Mouse (Mus musculus): ENCODE results near the gene Dnah8. TPM values are rescaled to one million over a fixed set of nuclear protein-coding genes. Genes with fewer than 3 reads are reported as not detected.
"Not testable (repeated sequence)": the region's sequence is repeated elsewhere in the genome, so short reads cannot be mapped to it uniquely, and the experiment has no call there.

Gene Dnah8
- polyA plus RNA-seq, 1 experiment: 1.2 TPM

DNA sequence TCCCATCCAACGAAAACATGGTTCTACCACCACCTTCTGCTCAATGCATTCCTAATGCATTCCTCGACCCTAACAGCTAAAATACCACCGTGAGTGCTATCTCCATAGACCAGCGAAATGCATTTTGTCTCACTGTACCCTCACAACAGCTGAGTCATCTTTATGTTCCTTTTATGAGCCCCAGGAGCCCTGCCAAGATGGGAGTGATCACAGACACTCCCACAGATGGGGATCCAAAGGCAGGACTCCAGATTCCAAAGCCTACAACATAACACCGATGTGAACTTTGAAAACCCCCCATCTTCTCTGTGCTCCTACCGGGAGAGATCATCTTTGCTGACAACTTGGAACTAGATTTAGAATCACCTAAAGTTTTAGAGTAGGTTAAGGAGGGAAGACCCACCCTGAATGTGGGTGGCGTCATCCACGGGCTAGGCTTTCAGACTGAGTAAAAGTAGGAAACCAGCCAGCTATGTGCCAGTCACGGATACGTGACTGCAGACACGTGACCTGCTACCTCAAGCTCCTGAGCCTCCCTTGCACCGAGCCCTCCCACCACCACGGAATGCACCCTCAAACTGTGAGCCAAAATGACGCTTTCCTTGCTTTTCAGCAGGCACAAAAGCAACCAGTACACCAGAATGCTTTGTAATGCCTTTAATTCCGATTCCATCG, 14.7 kb upstream of the Dnah8 start:
- DNase-seq (ENCODE audit: low read depth): peak; percentile 27

DNA sequence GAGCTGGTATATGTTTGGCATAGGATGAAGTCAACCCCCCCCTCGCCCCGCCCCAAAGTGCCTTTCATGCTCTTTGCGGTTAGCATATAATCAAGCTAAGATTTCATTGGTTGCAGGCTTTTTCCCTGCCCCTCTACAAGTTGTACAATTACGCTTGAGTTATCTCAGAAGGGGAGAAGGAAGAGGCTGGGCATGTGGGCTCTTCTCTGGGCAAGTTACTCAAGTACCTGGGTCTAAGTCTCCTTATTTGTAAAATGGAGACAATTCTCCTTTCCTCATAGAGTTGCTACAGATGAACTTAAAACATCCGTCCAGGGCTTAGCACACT, 14.2 kb upstream of the Dnah8 start:
- no peak for DNase-seq (ENCODE audit: low read depth)

DNA sequence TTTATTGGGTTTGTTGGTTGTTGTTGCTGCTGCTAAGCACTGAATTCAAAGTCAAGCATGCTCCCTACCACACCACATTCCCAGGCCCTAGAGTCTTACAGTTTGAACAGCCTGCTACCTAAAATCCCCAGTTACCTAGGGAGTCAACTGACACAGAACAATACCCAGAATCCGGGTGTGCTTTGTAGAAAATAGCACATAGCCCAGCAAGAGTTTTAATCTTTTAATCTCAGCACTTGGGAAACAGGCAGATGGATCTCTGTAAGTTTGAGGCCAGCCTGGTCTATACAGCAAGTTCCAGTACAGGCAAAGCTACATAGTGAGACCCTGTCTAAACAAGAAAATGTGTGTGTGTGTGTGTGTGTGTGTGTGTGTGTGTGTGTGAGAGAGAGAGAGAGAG, 13.4 kb upstream of the Dnah8 start:
- DNase-seq (ENCODE audit: low read depth): no peak

DNA sequence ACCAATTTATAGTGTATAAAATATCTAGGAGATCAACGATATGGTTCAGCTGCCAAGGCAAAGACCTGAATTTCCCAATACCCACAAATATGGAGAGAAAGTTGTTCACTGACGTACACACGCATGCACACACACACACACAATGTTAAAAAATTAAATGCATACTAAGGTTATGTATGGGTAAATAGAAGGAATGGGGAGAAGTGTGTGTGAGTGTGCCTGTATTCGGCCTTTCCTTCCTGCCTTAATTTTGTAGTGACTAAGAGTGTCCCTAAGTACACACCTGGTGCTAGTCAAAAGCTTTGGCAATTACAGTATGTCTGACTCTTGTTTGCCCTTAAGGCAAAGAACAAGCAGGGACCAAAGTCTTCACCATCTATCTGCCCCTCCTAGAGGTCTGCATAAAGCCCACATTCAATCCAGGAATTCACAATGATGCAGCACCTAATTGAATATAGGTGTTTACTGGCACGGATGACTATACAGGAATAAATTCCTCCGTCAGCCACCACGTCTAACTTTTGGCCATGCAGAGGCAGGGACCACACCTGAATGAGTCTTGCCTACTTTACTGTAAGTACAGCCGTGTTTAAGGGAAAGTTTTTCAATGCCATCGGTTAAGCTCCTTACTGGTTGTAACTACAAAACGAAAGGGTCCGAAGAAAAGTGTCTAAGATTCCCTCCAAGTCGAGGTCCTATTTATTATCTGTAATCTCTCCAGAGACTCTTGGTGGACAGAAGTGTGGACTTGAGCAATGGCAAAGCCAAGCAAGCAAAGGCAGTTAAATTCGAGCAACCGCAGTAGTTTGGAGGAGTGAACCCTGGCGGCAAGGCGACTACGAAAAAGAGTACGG, 12.7 kb upstream of the Dnah8 start:
- peak; percentile 9 for DNase-seq (ENCODE audit: low read depth)

DNA sequence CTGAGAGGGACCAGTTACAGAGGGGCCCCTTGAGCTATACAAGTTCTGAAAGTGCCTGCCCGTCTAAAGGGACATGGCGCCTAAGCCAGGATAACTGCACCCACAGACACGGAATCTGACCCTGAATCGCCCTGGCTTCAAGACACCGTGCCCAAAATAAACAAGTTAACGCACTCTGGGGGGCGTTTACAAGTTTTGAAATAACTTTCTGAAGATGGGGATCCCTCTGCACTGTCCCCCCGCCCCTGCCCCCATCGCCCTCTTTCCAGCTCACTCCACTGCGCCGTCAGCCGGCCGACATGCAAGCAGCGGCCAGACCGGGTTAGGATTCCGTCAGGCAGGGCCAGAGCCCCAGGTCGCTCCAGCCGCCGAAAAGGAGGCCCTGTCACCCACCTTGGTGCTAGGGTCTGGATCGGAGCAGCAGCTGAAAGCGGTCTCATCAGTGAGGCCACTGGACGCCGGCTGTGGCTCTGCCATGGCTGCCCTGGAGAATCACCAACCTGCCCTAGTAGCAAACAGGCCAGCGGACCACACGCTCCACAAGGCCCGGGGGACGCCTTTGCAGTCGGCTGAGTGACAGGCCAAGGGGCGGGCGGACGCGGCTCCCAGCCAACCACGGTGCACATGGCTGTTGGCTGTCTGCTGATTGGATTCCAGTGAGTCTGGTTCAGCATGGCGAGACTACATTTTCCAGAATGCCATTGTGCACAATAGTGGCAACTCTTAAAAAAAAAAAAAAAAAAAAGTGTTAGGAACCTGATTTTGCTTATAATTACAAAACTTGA, 11.9 kb upstream of the Dnah8 start:
- peak; percentile 59 for DNase-seq (ENCODE audit: low read depth)

DNA sequence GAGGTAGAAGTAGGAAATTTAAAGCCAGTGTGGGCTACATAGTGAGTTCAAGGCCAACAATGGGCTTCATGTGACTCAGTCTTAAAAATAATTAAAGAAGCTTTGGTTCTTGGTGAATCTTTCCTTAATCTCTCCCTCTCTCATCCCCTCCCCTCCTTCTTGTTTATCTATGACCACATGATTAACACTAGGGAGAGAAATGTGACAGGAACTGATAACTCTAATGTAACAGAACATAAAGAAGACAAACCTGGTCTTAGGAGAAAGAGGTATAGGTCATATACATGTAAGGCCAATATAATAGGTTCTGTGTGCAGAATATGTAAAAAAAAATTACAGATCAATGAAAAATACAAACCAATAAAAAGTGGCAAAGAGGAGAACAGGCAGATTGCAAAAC, 10.8 kb upstream of the Dnah8 start:
- no peak for DNase-seq (ENCODE audit: low read depth)

DNA sequence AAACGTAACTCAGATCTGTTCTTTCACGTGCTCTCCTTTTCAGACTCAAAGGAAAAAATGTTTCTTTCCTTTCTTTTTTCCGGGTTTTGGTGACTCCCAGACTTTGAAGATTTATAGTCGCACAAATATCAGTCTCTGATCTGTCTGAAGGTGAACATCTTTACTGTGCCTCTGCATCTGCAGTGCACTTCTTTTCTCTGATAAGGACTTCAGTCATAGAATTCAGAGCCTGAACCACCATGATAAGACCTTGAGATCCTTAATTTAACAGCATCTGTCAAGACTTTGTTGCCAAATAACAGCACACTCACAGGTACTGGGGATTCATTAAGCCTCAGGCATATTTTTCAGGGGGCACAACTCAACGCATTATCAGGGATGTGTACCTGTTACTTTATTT, 8.0 kb upstream of the Dnah8 start:
- DNase-seq (ENCODE audit: low read depth): no peak

DNA sequence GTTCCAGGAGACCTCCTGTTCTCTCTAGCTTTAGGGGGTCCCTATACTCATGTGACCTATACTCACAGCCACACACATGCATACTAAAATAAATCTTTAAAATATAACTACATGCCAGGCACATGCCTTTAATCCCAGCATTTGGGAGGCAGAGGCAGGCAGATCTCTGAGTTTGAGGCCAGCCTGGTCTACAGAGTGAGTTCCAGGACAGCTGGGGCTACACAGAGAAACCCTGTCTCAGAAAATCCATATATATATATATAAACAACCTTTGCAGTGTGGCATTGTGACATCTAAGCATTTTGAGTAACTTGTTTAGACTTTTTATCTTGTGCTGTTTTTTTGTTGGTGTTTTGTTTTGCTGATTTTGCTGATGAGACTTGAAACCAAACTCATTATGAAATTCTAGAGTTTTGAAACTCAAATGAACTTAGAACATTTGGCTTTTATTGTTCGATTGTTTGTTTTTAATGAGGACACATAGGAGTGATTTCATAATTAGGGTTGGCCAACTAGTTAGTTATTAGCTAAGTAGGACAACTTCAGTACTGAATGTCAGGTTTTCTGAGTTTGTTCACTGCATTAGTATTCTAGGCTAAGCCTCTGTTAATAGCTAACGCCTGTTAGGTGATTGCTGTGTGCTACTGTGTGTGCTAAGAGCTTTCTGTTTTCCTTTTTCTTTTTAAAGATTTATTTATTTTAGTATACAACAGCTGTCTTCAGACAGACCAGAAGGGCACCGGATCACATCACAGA, 5.8 kb upstream of the Dnah8 start:
- DNase-seq (ENCODE audit: low read depth): peak; percentile 23

DNA sequence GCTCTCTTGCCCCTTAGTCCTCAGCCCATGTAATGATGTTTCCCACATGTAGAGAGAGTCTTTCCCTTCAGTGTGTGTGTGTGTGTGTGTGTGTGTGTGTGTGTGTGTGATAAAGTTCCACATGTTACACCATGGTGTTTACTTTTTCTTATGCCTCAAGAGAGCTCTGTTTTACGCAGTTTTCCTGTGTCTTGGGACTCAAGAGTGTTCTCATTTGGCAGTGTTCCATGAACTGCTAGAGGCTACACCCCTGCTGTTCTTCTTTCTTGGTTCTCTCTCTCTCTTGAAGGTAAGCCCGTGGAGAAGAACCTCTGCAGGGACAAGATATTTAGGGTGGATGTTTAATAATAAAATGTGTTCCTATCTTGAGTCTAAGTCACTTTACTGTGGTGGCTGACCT, 5.0 kb upstream of the Dnah8 start:
- no peak for DNase-seq (ENCODE audit: low read depth)

DNA sequence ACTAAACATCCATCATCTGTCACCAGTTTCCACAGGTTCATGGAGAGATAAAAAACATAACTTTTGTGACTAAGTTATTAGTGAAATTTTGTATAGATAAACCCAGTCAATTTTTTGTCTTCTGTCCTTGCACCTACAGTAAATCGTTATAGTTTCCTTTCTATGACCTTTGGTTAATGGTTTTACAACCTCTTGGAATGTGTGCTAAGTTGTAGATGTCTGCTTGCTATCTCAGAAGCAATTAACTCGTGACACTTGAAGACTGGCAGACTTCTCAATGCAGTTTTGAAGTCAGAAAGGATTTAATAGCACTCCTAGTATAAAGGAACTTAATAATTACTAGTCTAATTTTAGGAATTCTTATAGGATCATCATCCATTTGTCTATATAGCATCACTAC, 3.6 kb upstream of the Dnah8 start:
- DNase-seq (ENCODE audit: low read depth): no peak

DNA sequence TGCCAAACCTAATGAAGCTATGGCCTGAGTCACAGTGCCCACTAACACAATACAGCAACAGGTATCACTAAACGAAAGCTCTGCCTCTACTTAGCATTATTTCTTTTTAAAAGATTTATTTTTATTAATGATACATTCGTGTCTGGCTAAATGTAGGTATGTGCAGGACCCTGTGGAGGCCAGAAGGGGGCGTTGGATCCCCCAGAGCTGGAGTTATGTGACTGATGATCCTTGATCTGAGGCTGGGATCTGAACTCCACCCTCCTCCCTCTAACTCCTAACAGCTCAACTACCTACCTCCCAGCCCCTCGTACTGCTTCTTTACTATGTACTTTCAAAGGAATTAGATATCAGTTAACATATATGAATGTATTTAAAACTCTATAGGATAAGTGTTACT, 2.7 kb upstream of the Dnah8 start:
- DNase-seq (ENCODE audit: low read depth): no peak

DNA sequence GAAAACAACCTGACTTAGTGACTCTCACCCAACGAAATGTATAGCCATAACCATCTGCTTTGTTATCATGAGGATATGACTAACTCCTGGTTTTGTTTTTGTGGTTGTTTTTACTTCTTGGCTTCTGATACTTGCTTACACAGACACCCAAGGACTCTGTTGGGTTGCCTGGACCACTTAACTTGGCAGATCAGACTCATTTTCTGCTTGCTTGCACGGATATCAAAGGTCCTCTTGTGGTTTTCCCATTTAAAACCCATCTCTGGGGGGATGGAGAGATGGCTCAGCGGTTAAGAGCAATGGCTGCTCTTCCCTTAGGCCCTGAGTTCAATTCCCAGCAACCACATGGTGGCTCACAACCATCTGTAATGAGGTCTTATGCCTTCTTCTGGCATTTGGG, 954 bp upstream of the Dnah8 start:
- no peak for DNase-seq (ENCODE audit: low read depth)

DNA sequence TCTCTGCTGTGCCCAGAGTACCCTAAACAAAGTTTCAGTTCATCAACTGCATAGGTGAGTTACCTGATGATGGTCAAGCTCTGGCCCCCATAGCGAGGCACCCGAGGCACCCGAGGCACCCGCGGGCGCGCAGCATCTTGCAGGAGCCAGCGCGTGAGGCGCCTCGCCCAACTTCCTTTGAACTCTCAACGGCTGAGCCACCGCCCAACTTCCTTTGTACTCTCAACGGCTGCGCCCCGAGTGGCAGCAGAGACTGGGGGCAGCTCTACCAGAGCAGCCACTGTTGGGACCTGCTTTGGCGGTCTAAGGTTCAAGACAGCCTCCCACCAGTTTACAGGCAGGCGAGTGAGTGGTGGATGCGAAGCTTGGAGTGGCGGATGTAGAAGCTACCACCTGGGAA, 2.6 kb downstream of the Dnah8 start, which contains the start of gene Glo1:
TSS of gene Glo1 (minus strand) at position 153 of the 400 bp plus-strand sequence.
- not testable (repeated sequence) for DNase-seq (ENCODE audit: low read depth)

DNA sequence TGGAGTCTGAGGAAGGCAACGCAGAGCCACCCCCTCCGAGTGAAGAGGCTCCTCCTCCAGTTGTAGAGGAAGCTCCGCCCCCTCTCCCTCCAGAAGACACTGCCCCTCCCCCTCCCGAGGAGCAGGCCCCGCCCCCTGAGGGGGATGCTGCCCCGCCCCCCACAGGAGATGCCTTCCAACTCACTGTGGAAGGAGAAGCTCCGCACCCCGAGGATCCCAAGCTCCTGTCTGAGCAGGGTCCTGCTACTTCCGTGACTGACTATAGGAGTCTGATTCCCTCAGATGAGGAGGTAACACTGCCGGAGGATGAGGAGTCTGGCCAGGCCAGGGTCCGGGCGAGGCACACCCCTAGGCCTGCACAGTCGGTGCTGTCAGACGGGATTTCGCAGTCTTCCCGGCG, 11.2 kb downstream of the Dnah8 start:
- DNase-seq (ENCODE audit: low read depth): no peak

DNA sequence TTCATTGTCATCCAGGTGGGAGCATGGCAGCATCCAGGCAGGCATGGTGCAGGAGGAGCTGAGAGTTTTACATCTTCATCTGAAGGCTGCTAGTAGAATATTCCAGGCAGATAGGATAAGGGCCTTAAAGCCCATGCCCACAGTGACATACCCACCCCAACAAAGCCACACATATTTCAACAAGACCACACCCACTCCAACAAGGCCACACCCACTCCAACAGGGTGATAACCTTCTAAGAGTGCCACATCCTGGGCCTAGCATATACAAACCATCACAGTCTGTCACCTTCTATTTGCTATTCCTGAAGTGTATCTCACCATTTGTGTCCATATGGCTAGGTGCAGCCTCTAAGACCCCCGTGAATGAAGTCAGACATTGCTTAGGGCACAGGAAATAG, 13.6 kb downstream of the Dnah8 start:
- DNase-seq (ENCODE audit: low read depth): no peak

DNA sequence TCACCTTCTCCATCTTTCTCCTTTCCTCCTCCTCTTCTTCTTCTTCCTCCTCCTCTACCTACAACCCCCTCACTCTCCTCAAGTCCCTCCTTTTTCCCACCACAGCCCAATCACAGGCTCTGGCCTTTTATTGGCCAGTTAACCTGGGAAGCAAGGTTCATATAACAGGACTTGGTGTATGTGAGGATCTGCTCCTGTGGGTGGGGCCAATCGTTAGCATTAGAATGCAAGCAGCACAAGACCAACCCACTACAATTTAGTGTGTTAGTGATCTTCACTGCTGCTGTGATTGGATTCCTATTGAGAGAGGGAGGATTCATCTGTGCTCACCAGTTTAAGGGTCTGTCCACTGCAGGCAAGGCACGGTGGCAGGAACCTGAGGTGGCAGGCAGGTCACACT, 14.8 kb downstream of the Dnah8 start:
- DNase-seq (ENCODE audit: low read depth): no peak

DNA sequence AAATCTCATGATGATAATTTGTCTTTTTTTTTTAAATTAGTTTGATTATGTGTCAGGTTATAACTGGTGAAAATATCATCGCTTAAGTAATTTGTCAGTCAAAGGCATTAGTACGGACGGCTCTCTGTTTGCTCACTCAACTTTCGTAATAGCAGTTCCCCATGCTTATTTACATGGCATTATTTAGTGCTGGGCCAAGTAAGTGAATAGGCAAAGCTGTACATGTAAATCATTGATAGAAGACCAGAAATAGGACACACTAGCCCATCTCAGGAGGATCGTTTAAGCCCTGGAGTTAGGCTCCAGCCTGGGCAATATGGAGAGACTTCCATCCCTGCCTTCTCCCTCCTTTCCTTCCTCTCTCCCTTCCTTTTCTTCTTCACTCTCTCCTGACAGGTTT, 16.7 kb downstream of the Dnah8 start:
- no peak for DNase-seq (ENCODE audit: low read depth)

DNA sequence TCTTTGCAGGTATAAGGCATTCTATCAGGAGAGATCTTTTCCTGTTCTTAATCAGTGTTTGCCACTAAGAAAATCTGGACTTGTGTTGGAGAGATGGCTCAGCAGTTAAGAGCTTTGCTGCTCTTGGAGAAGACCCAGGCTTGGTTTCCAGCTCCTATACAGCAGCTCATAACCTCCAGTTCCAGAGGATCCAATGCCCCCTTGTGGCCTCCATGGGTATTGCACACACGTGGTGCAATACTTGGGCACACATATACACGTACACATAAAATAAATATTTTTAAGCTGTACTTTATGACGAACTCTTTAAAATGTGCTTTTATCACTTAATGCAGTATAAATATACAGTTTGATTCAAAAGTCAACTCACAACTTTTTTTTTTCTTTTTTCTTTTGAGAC, 24.6 kb downstream of the Dnah8 start:
- no peak for DNase-seq (ENCODE audit: low read depth)

DNA sequence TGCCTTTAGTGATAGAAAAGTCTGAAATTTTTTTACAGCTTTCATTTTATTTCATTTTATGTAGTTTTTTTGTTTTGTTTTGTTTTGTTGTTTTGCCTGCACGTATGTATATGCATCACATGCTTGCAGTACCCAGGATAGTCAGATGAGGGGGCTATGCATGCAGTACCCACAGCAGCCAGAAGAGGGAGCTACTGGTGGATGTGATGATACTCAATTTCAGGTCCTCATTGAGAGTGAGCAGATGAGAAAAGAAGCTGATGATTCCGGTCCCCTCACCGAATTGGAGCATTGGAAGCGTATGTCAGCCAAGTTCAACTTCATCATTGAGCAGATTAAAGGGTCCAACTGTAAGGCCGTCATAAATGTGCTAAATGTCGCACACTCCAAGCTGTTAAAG, 28.9 kb downstream of the Dnah8 start:
- DNase-seq (ENCODE audit: low read depth): no peak

DNA sequence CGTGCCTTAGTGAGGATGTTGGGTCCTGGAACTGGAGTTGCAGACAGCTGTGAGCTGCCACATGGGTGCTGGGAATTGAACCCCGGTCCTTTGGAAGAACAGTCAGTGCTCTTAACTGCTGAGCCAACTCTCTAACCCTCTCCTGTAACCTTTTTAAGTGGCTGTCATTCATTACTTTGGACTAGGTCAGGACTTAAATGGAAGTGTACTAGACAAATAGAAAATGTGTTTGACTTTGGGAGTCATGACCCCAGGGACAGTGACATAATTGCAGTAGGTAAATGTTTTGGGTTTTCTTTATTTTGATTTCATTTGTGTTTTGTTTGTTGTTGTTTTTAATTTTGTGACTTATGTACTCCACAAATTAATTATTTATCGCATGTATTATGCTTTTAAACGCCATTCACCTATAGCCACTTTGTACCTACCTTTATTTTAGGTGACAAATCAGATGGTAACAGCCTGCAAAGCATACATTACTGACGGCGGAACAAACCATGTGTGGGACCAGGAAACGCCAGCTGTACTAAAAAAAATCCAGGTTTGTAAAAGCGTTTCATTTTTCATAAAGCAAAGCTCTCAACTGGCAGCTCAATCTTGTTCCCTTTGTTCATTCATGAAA, 33.5 kb downstream of the Dnah8 start:
- no peak for DNase-seq (ENCODE audit: low read depth)

DNA sequence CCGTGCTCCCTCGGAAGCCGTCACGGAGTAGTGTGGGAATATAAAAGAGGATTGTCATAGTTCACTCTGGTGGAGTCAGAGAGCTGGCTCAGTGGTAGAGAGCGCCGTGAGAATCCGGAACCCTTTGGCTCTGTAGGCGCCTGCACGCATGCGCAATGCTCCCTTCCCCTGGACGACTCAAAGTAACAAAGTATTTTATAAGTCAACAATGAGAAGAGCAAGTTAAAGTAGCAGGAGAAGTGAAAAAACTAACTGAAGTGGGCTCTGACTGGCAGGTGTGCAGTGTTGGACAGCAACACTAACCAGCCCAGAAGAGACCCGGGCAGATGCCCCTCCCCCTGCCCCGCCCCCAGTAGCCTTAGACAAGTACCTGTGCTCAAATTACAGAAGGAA, 34.0 kb downstream of the Dnah8 start:
- DNase-seq (ENCODE audit: low read depth): peak; percentile 24

DNA sequence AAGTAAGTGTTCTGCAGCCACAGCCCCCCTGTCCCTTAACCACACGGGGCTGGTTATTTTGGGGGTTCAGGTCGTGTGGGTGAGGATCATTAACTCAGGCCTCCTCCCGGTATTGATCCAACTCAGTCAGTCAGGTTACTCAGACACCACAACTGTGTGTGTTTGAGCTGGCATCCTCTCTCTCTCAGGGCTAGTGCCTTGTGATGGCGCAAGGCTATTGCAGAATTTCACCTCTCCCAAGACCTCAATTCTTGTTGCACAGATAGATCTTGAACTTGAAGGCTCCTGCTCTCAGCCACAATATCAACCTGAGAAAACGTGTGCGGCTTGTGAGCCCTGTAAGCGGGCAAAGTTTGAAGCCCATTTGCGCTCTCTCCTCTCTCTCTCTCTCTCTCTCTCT, 38.0 kb downstream of the Dnah8 start:
- no peak for DNase-seq (ENCODE audit: low read depth)
